Mouse (Mus musculus) thymus, postnatal 14 days (tissue): Measurements from ENCODE around the gene Arhgap25.
"Not testable (repeated sequence)": the region's sequence is repeated elsewhere in the genome, so short reads cannot be mapped to it uniquely, and the experiment has no call there.

Experiments used
- DNase-seq: peaks from one replicate; pipeline ENCODE4 v3.0.0; 2021

Arhgap25 gene

GRCm38 (mm10) chr6:87502831-87503286 lies 30.2 kb downstream of the Arhgap25 start:
- DNase-seq = peak; percentile 26

- peak; percentile 52 for DNase-seq
These were observed 30.6 kb downstream of the Arhgap25 start for GRCm38 (mm10) chr6:87502411-87502810.

GRCm38 (mm10) chr6:87500696-87501095 lies 32.4 kb downstream of the Arhgap25 start:
- DNase-seq = peak; percentile 50

- no peak for DNase-seq
These were observed 33.3 kb downstream of the Arhgap25 start for GRCm38 (mm10) chr6:87499791-87500190.

- DNase-seq = no peak
These were observed 36.9 kb downstream of the Arhgap25 start for GRCm38 (mm10) chr6:87496143-87496542.

- DNase-seq = no peak
These were observed 38.7 kb downstream of the Arhgap25 start for GRCm38 (mm10) chr6:87494339-87494738.

GRCm38 (mm10) chr6:87487657-87488426 lies 45.2 kb downstream of the Arhgap25 start:
- peak; percentile 51 for DNase-seq

- DNase-seq = no peak
These were observed 48.3 kb downstream of the Arhgap25 start for GRCm38 (mm10) chr6:87484806-87485205.

- no peak for DNase-seq
These were observed 49.2 kb downstream of the Arhgap25 start for GRCm38 (mm10) chr6:87483900-87484289.

- DNase-seq = no peak
These were observed 49.7 kb downstream of the Arhgap25 start for GRCm38 (mm10) chr6:87483224-87483899.

GRCm38 (mm10) chr6:87479291-87479999 lies 53.6 kb downstream of the Arhgap25 start:
- no peak for DNase-seq

- no peak for DNase-seq
These were observed 54.2 kb downstream of the Arhgap25 start for GRCm38 (mm10) chr6:87478847-87479246.

- DNase-seq = no peak
These were observed 57.8 kb downstream of the Arhgap25 start for GRCm38 (mm10) chr6:87475223-87475622.

GRCm38 (mm10) chr6:87470098-87470497 lies 63.0 kb downstream of the Arhgap25 start:
- DNase-seq = not testable (repeated sequence)

- no peak for DNase-seq
These were observed 64.7 kb downstream of the Arhgap25 start for GRCm38 (mm10) chr6:87468372-87468771.

GRCm38 (mm10) chr6:87467373-87467772 lies 65.7 kb downstream of the Arhgap25 start:
- DNase-seq = no peak

GRCm38 (mm10) chr6:87466221-87466620 lies 66.8 kb downstream of the Arhgap25 start:
- DNase-seq = peak; percentile 75

- DNase-seq = no peak
These were observed 77.6 kb downstream of the Arhgap25 start for GRCm38 (mm10) chr6:87455507-87455906.

- DNase-seq = no peak
These were observed 81.3 kb downstream of the Arhgap25 start for GRCm38 (mm10) chr6:87451771-87452170.

GRCm38 (mm10) chr6:87451016-87451415 lies 82.0 kb downstream of the Arhgap25 start:
- DNase-seq = peak; percentile 50

GRCm38 (mm10) chr6:87449534-87449933 lies 83.5 kb downstream of the Arhgap25 start:
- no peak for DNase-seq

GRCm38 (mm10) chr6:87447217-87447616 lies 85.8 kb downstream of the Arhgap25 start:
- DNase-seq = no peak

- DNase-seq = no peak
These were observed 87.8 kb downstream of the Arhgap25 start for GRCm38 (mm10) chr6:87445222-87445621.

GRCm38 (mm10) chr6:87443253-87443652 lies 89.8 kb downstream of the Arhgap25 start:
- no peak for DNase-seq
